Mouse (Mus musculus) kidney, embryonic 15.5 days (tissue): ENCODE data around the gene Rfx6. TPM values are rescaled to one million over a fixed set of nuclear protein-coding genes. Genes with fewer than 3 reads are reported as not detected.

Experiments used
- ATAC-seq: fragments of 200-750 bp; cut with Nextera tagmentation; replicated peaks from 2 replicates; pipeline ENCODE4 v1.8.0; 2017; ENCODE audit warnings: moderate TSS enrichment; ENCODE audit not compliant: low FRiP score
- H3K27ac ChIP-seq: fragments of 300-500 bp; sonication (generic); 2 replicates; pipeline ENCODE4 v1.5.1; 2015; ENCODE audit warnings: mild to moderate bottlenecking, inconsistent platforms
- H3K27me3 ChIP-seq: fragments of 300-500 bp; sonication (generic); 2 replicates; pipeline ENCODE4 v1.6.1; 2015; ENCODE audit warnings: inconsistent platforms
- H3K36me3 ChIP-seq: fragments of 300-500 bp; sonication (generic); 2 replicates; pipeline ENCODE4 v1.6.1; 2015; ENCODE audit warnings: inconsistent platforms
- H3K4me1 ChIP-seq: fragments of 300-500 bp; sonication (generic); 2 replicates; pipeline ENCODE4 v1.6.1; 2015; ENCODE audit warnings: inconsistent platforms
- H3K4me2 ChIP-seq: fragments of 300-500 bp; sonication (generic); 2 replicates; pipeline ENCODE4 v1.6.1; 2015; ENCODE audit warnings: moderate library complexity, mild to moderate bottlenecking, inconsistent platforms
- H3K4me3 ChIP-seq: fragments of 300-500 bp; sonication (generic); replicated peaks from 2 replicates; pipeline ENCODE4 v1.5.1; 2015; ENCODE audit warnings: mild to moderate bottlenecking, inconsistent platforms
- H3K9ac ChIP-seq: fragments of 300-500 bp; sonication (generic); 2 replicates; pipeline ENCODE4 v1.6.1; 2015; ENCODE audit warnings: mild to moderate bottlenecking, inconsistent platforms
- H3K9me3 ChIP-seq: fragments of 300-500 bp; sonication (generic); replicated peaks from 2 replicates; pipeline ENCODE4 v1.6.1; 2016; ENCODE audit warnings: inconsistent platforms
- WGBS: fragments of 180-500 bp; shearing (Covaris S2); methylation state at CpG from one replicate; pipeline ENCODE4 v1.1.7; 2015; ENCODE audit warnings: mixed read lengths; 5-methylcytosine and 5-hydroxymethylcytosine counted together
- polyA plus RNA-seq: library from polyadenylated mRNA; unstranded; fragments of >200 nt; fragmentation: Nextera tagmentation; extraction: Ambion mirVana; gene quantifications from 2 replicates; pipeline ENCODE4 v1.2.1, GENCODE M21; 2015

Gene Rfx6
- 0.06 TPM in 1 of 2 replicates, not detected in the other for polyA plus RNA-seq

GRCm38 (mm10) chr10:51677548-51678250 lies at the start of gene Rfx6:
Gene Rfx6, plus strand, starts transcription at chr10:51677756.
- H3K4me1 ChIP-seq, result peaks cover 12% of the 10 kb centered on the region
- peak; percentile 67; the same call in 1 of the 2 replicates for ATAC-seq
- peak within 1 kb of the TSS; percentile 73 for H3K4me2 ChIP-seq
- 1% methylated on average over 38 of the region's 38 CpGs for WGBS
- no peak within 1 kb of the TSS for H3K27ac ChIP-seq
- no peaks in the 10 kb centered on the region for H3K9me3 ChIP-seq
- peaks cover 32% of the 10 kb centered on the region for H3K27me3 ChIP-seq
- peak within 1 kb of the TSS; percentile 41 for H3K4me3 ChIP-seq
- H3K36me3 ChIP-seq, result no peaks in the 10 kb centered on the region
- no peak within 1 kb of the TSS for H3K9ac ChIP-seq

- ATAC-seq, result no peak
- no peak within 1 kb of the TSS for H3K9ac ChIP-seq
- no peak within 1 kb of the TSS for H3K4me2 ChIP-seq
- WGBS, result 64% methylated on average over 8 of the region's 8 CpGs
- H3K4me1 ChIP-seq, result no peaks in the 10 kb centered on the region
- H3K36me3 ChIP-seq, result no peaks in the 10 kb centered on the region
- H3K4me3 ChIP-seq, result no peak within 1 kb of the TSS
- H3K9me3 ChIP-seq, result no peaks in the 10 kb centered on the region
- H3K27me3 ChIP-seq, result no peaks in the 10 kb centered on the region
- H3K27ac ChIP-seq, result no peak within 1 kb of the TSS
Measured at GRCm38 (mm10) chr10:51631411-51632136, 46.0 kb upstream of the Rfx6 start, which contains the start of gene Gprc6a. Gene Gprc6a, minus strand, starts transcription at chr10:51631461.

DNA sequence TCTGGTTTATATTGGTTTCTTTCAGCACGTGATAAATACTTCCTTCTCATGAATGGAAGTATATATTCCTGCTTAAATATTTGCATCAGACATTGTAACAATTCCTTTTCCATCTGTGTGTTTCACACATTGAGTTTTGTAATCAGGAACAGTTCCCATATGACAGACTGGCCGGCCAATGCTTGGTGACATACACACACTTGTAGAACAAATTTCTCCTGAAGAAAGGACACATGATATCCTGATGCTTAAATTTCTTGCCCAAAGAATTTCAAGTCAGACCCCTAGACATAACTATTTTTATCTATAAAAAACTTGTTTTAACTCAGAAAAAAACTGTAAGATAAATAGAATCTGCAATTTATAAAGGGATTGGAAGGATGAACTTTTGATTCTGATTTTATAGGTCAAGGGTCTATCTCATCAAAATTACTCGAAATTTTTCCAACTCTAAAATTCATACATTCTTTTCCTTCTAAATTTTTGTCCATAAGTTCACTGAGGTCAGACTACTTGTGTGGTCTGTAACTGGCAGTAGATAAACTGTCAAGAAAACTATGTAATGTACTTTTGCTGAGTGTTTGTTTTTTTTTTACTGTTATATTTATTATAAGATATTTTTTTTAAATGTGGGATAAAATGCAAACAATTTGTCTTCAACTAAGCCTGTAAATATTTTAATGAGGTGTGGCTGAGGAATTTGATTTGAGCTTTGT lies 27.9 kb upstream of the Rfx6 start:
- ATAC-seq, result no peak
- WGBS, result 69% methylated on average over 3 of the region's 3 CpGs
- H3K36me3 ChIP-seq, result no peaks in the 10 kb centered on the region
- H3K27me3 ChIP-seq, result no peaks in the 10 kb centered on the region
- no peaks in the 10 kb centered on the region for H3K9me3 ChIP-seq
- no peak overlapping the region for H3K9ac ChIP-seq
- H3K4me3 ChIP-seq, result no peak overlapping the region
- no peak overlapping the region for H3K27ac ChIP-seq
- H3K4me2 ChIP-seq, result no peak overlapping the region
- no peaks in the 10 kb centered on the region for H3K4me1 ChIP-seq

DNA sequence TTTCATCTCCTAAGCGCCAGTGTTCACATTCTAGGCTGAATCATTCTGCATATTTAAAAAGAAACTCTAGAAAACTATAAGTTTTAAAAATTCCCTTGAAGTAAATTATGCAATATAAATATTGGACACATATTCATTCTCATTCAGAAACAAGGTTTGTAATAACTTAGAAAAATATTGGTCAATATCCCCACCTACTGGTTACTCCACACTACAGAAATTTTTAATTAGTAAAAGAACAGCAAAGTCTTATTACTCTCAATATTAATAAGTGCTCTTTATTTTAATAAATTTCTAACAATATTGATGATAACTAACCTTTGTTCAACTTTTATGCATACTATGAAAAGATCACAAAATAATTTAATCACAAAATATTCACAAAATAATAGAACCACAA lies 20.2 kb upstream of the Rfx6 start:
- no peak overlapping the region for H3K9ac ChIP-seq
- H3K27ac ChIP-seq, result no peak overlapping the region
- no peaks in the 10 kb centered on the region for H3K36me3 ChIP-seq
- ATAC-seq, result no peak
- H3K27me3 ChIP-seq, result no peaks in the 10 kb centered on the region
- no peaks in the 10 kb centered on the region for H3K4me1 ChIP-seq
- no peak overlapping the region for H3K4me3 ChIP-seq
- no peaks in the 10 kb centered on the region for H3K9me3 ChIP-seq
- no peak overlapping the region for H3K4me2 ChIP-seq
- 74% methylated on average over 1 of the region's 1 CpGs for WGBS

- Histone ChIP-seq H3K36me3 (no peaks in the 10 kb centered on the region), H3K4me2 (no peak overlapping the region), H3K4me1 (no peaks in the 10 kb centered on the region), H3K9ac (no peak overlapping the region), H3K27ac (no peak overlapping the region), H3K4me3 (no peak overlapping the region), H3K9me3 (no peaks in the 10 kb centered on the region), H3K27me3 (no peaks in the 10 kb centered on the region)
- no peak for ATAC-seq
Measured at GRCm38 (mm10) chr10:51669334-51669733, 8.2 kb upstream of the Rfx6 start.

DNA sequence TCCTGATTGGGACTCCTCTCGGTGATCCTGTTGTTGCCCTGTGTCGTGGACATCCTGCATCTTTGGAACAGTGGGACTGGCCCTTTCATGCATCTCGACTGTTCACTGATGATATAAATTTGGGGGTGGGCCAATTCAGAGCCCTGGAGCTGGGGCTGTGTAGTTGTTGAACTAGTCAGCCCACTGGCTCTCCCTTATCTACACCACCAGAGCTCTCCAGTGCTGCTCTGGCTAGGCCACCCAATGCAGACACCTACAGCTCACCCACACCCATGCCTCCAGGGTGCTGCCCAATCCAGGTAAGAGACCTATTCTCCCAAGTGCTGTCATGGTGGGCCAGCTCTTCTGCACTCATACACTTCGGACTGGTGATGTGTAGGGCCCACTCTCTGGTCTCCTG lies 6.0 kb upstream of the Rfx6 start:
- Histone ChIP-seq H3K4me1 (no peaks in the 10 kb centered on the region), H3K4me3 (no peak overlapping the region), H3K27me3 (peaks cover 12% of the 10 kb centered on the region), H3K4me2 (no peak overlapping the region), H3K9me3 (no peaks in the 10 kb centered on the region), H3K36me3 (no peaks in the 10 kb centered on the region), H3K9ac (no peak overlapping the region), H3K27ac (no peak overlapping the region)
- no peak for ATAC-seq
- 83% methylated on average over 4 of the region's 4 CpGs for WGBS

DNA sequence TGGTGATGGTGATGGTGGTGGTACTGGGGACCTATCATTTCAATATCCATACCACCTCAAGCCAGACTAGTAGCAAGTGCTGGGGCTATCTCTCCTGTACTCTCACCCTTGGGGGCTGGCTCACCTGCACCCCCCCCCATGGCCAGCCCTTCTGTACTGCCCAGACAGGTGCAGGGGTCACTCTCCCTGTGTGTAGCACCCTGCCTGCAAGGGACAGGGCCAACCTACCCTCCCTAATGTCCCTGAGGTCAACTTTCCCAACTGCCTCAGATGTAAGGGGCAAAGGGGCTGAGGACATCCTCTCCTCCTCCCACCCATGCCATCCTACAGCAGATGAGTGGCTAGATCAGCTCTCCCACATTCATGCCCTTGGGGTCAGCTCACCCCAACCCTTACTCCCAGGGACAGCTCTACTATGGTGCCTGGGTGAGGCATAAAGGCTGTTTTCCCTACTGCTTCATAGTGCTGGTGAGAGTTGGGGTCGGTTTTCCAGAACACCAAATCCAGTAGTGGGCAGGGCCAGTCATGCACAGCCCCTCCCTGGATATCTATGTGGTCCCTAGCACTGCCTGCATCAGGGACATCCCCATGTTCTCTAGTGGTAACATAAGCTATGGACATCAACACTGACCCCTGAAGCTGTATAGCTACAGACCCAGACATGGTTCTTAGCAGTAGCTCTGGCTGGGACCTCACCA lies 5.3 kb upstream of the Rfx6 start:
- Histone ChIP-seq H3K9ac (no peak overlapping the region), H3K9me3 (no peaks in the 10 kb centered on the region), H3K4me1 (no peaks in the 10 kb centered on the region; the same call in 1 of the 2 replicates), H3K4me3 (no peak overlapping the region), H3K36me3 (no peaks in the 10 kb centered on the region), H3K4me2 (no peak overlapping the region), H3K27me3 (peaks cover 18% of the 10 kb centered on the region), H3K27ac (no peak overlapping the region)
- WGBS, result 48% methylated on average over 1 of the region's 1 CpGs
- ATAC-seq, result no peak

- Histone ChIP-seq H3K9me3 (no peaks in the 10 kb centered on the region), H3K4me2 (peak overlapping the region; percentile 73), H3K9ac (no peak overlapping the region), H3K27ac (no peak overlapping the region), H3K4me1 (peaks cover 12% of the 10 kb centered on the region), H3K27me3 (peaks cover 32% of the 10 kb centered on the region), H3K36me3 (no peaks in the 10 kb centered on the region), H3K4me3 (peak overlapping the region; percentile 41)
- WGBS, result 6% methylated on average over 10 of the region's 10 CpGs
- peak; percentile 9; the same call in 1 of the 2 replicates for ATAC-seq
Measured at GRCm38 (mm10) chr10:51678251-51678639, 689 bp downstream of the Rfx6 start.

GRCm38 (mm10) chr10:51720904-51721303 lies 43.3 kb downstream of the Rfx6 start:
- peak; percentile 56; the same call in 1 of the 2 replicates for ATAC-seq
- Histone ChIP-seq H3K9me3 (no peaks in the 10 kb centered on the region), H3K4me2 (no peak overlapping the region), H3K9ac (no peak overlapping the region), H3K36me3 (no peaks in the 10 kb centered on the region), H3K4me3 (no peak overlapping the region), H3K4me1 (no peaks in the 10 kb centered on the region), H3K27me3 (no peaks in the 10 kb centered on the region), H3K27ac (no peak overlapping the region)
- WGBS, result 29% methylated on average over 3 of the region's 3 CpGs

GRCm38 (mm10) chr10:51761436-51761835 lies 83.9 kb downstream of the Rfx6 start:
- no peaks in the 10 kb centered on the region for H3K27me3 ChIP-seq
- no peaks in the 10 kb centered on the region for H3K9me3 ChIP-seq
- H3K4me3 ChIP-seq, result no peak overlapping the region
- no peak for ATAC-seq
- H3K4me1 ChIP-seq, result no peaks in the 10 kb centered on the region
- H3K9ac ChIP-seq, result no peak overlapping the region
- WGBS, result 86% methylated on average over 5 of the region's 5 CpGs
- no peaks in the 10 kb centered on the region for H3K36me3 ChIP-seq
- no peak overlapping the region for H3K27ac ChIP-seq
- H3K4me2 ChIP-seq, result no peak overlapping the region

- Histone ChIP-seq H3K27ac (no peak overlapping the region), H3K4me3 (no peak overlapping the region), H3K4me2 (no peak overlapping the region), H3K27me3 (no peaks in the 10 kb centered on the region), H3K36me3 (no peaks in the 10 kb centered on the region), H3K4me1 (no peaks in the 10 kb centered on the region), H3K9me3 (no peaks in the 10 kb centered on the region), H3K9ac (no peak overlapping the region)
- WGBS, result 75% methylated on average over 2 of the region's 2 CpGs
- ATAC-seq, result no peak
Measured at GRCm38 (mm10) chr10:51763241-51763640, 85.7 kb downstream of the Rfx6 start.
